25 mouse cellular contexts compared by ENCODE assay signal in genomic region chr11:62741186-62741585, GRCm38 (mm10). TPM values are rescaled to one million over a fixed set of nuclear protein-coding genes. Genes with fewer than 3 reads are reported as not detected.
DNase-seq lines count a peak whose midpoint lies in the region; ATAC-seq lines count a peak whose summit lies in the region.
"Had no signal": no experiment of that assay in that cellular context is flagged by ENCODE, and none has a peak within 500 bp of the region (broad histone marks: within the 10 kb centered on the region; RNA-seq: fewer than 3 reads in every experiment).

No protein-coding gene starts in this region.

- peaks cover 30% of the 10 kb centered on the region for H3K4me1 ChIP-seq in embryonic facial prominence, embryonic 10.5 days
- peaks cover 38% of the 10 kb centered on the region for H3K4me1 ChIP-seq in limb, embryonic 10.5 days
- no peaks in the 10 kb centered on the region for H3K4me1 ChIP-seq in forebrain, embryonic 14.5 days (ENCODE audit: control insufficient read depth, insufficient read depth, low read length)
- H3K4me1 ChIP-seq: heart, embryonic 12.5 days had no signal

- no peaks in the 10 kb centered on the region for H3K9me3 ChIP-seq in embryonic facial prominence, embryonic 10.5 days
- H3K9me3 ChIP-seq in limb, embryonic 10.5 days (replicated peaks): no peaks in the 10 kb centered on the region
- no peaks in the 10 kb centered on the region for H3K9me3 ChIP-seq in forebrain, embryonic 14.5 days (replicated peaks; ENCODE audit: control insufficient read depth, low read length)
- H3K9me3 ChIP-seq: forebrain, embryonic 13.5 days; heart, embryonic 12.5 days; hindbrain, embryonic 10.5 days had no signal

- no peaks in the 10 kb centered on the region for H3K36me3 ChIP-seq in embryonic facial prominence, embryonic 10.5 days (replicated peaks)
- H3K36me3 ChIP-seq in limb, embryonic 10.5 days: no peaks in the 10 kb centered on the region
- no peaks in the 10 kb centered on the region for H3K36me3 ChIP-seq in forebrain, embryonic 14.5 days (ENCODE audit: control insufficient read depth, insufficient read depth, low read length)
- H3K36me3 ChIP-seq: heart, embryonic 12.5 days; hindbrain, embryonic 10.5 days had no signal

- 89% methylated on average over 2 of the region's 2 CpGs for WGBS in embryonic facial prominence, embryonic 10.5 days
- 88% methylated on average over 2 of the region's 2 CpGs for WGBS in limb, embryonic 10.5 days
- 90% methylated on average over 2 of the region's 2 CpGs for WGBS in forebrain, embryonic 14.5 days

- peaks cover 4% of the 10 kb centered on the region; the same call in 1 of the 2 replicates for H3K27me3 ChIP-seq in embryonic facial prominence, embryonic 10.5 days (replicated peaks; ENCODE audit: low read depth, poor library complexity, severe bottlenecking)
- H3K27me3 ChIP-seq in limb, embryonic 10.5 days (ENCODE audit: low read depth, poor library complexity, severe bottlenecking): no peaks in the 10 kb centered on the region
- no peaks in the 10 kb centered on the region for H3K27me3 ChIP-seq in forebrain, embryonic 14.5 days (replicated peaks; ENCODE audit: control insufficient read depth, insufficient read depth, low read length)
- H3K27me3 ChIP-seq: forebrain, embryonic 13.5 days had no signal

- no peak overlapping the region for H3K4me3 ChIP-seq in embryonic facial prominence, embryonic 10.5 days
- no peak overlapping the region for H3K4me3 ChIP-seq in limb, embryonic 10.5 days
- H3K4me3 ChIP-seq in forebrain, embryonic 14.5 days (ENCODE audit: low read depth, low read length): no peak overlapping the region
- H3K4me3 ChIP-seq: forebrain, embryonic 13.5 days; heart, embryonic 12.5 days; hindbrain, embryonic 10.5 days had no signal

- peak overlapping the region; percentile 81; the same call in 1 of the 2 replicates for H3K27ac ChIP-seq in embryonic facial prominence, embryonic 10.5 days (replicated peaks)
- 0 out of 2 replicates have a peak overlapping the region, but pooled peaks have one; percentile 14 for H3K27ac ChIP-seq in limb, embryonic 10.5 days
- H3K27ac ChIP-seq in forebrain, embryonic 14.5 days (ENCODE audit: low read depth, low read length): no peak overlapping the region
- H3K27ac ChIP-seq: forebrain, embryonic 13.5 days; hindbrain, embryonic 10.5 days; hindbrain, embryonic 14.5 days had no signal

- peak; percentile 72 for ATAC-seq in CD4-positive, CD25-positive, alpha-beta regulatory T cell, adult 4 months
- no peak for ATAC-seq in forebrain, embryonic 14.5 days
- ATAC-seq: forebrain, embryonic 13.5 days; intestine, postnatal 0 days had no signal

- H3K4me2 ChIP-seq in forebrain, embryonic 14.5 days (ENCODE audit: low read length): no peak overlapping the region
- H3K4me2 ChIP-seq: forebrain, embryonic 13.5 days; heart, embryonic 12.5 days; hindbrain, embryonic 14.5 days had no signal

- no peak overlapping the region for H3K9ac ChIP-seq in forebrain, embryonic 14.5 days (ENCODE audit: low read length)
- H3K9ac ChIP-seq: forebrain, embryonic 13.5 days; heart, embryonic 12.5 days; hindbrain, embryonic 14.5 days had no signal

- peak; percentile 84 for DNase-seq in 416B (ENCODE audit: low read depth)
- no peak for DNase-seq in embryonic facial prominence, embryonic 10.5 days (ENCODE audit: low spot score)
- DNase-seq in limb, embryonic 10.5 days (ENCODE audit: low spot score): no peak
- DNase-seq in forebrain, embryonic 14.5 days (ENCODE audit: low spot score): no peak
- no peak for DNase-seq in frontal cortex, postnatal 25 days (ENCODE audit: low spot score in 2 of 2)
- no peak for DNase-seq in c-Kit-positive CD71-positive TER-119-positive erythroid progenitor cells, embryonic 14.5 days (ENCODE audit: low spot score)
- no peak for DNase-seq in gastrocnemius, postnatal 25 days
- DNase-seq: adrenal gland, adult 2 months; adrenal gland, postnatal 25 days; cerebellum, adult 2 months; cerebellum, postnatal 10 days had no signal

RNA-seq across cellular contexts. Expression of gene Zfp287, which starts 9.5 kb away (rescaled TPM):
- polyA plus RNA-seq in CD4-positive, CD25-positive, alpha-beta regulatory T cell, adult 4 months (2017; shearing (Covaris generic)): 10 to 100 TPM; 16.9 to 20.4 TPM
- polyA plus RNA-seq in embryonic facial prominence, embryonic 10.5 days (2016; fragmentation: Nextera tagmentation; extraction: Ambion mirVana): 13.0 and 14.3 TPM in 2 replicates
- 11.8 and 15.7 TPM in 2 replicates for polyA plus RNA-seq in limb, embryonic 10.5 days (2016; fragmentation: Nextera tagmentation; extraction: Ambion mirVana)
- polyA plus RNA-seq in forebrain, embryonic 14.5 days (2014; fragmentation: Nextera tagmentation; extraction: Ambion mirVana): 15.3 and 20.8 TPM in 2 replicates
- total RNA-seq in gastrocnemius, postnatal 25 days (2021): 1 to 10 TPM; 1.4 to 1.7 TPM
- total RNA-seq: MEL had no signal

RNA-seq across cellular contexts. Expression of gene Gm10428, which starts 11.7 kb away (rescaled TPM):
- not detected for polyA plus RNA-seq in CD4-positive, CD25-positive, alpha-beta regulatory T cell, adult 4 months (2017; shearing (Covaris generic))
- not detected in 2 replicates for polyA plus RNA-seq in embryonic facial prominence, embryonic 10.5 days (2016; fragmentation: Nextera tagmentation; extraction: Ambion mirVana)
- polyA plus RNA-seq in limb, embryonic 10.5 days (2016; fragmentation: Nextera tagmentation; extraction: Ambion mirVana): not detected in 2 replicates
- polyA plus RNA-seq in forebrain, embryonic 14.5 days (2014; fragmentation: Nextera tagmentation; extraction: Ambion mirVana): not detected in 2 replicates
- not detected for total RNA-seq in gastrocnemius, postnatal 25 days (2021)
- total RNA-seq: adrenal gland, adult 2 months; adrenal gland, postnatal 25 days; gastrocnemius, adult 8-10 months; heart, adult 8-10 months; heart, postnatal 25 days; MEL had no signal
- polyA plus RNA-seq: adrenal gland, adult 2 months; cerebellum, adult 2 months; cortical plate, adult 2 months; embryonic facial prominence, embryonic 14.5 days; forebrain, embryonic 13.5 days; gonadal fat pad, adult 2 months; heart, embryonic 12.5 days; heart, embryonic 16.5 days; hindbrain, embryonic 10.5 days; hindbrain, embryonic 14.5 days; intestine, postnatal 0 days had no signal

RNA-seq across cellular contexts. Expression of gene Zfp286, which starts 48.1 kb away (rescaled TPM):
- 1 to 10 TPM; 3.8 to 4.3 TPM for polyA plus RNA-seq in CD4-positive, CD25-positive, alpha-beta regulatory T cell, adult 4 months (2017; shearing (Covaris generic))
- 25.6 and 28.5 TPM in 2 replicates for polyA plus RNA-seq in embryonic facial prominence, embryonic 10.5 days (2016; fragmentation: Nextera tagmentation; extraction: Ambion mirVana)
- polyA plus RNA-seq in limb, embryonic 10.5 days (2016; fragmentation: Nextera tagmentation; extraction: Ambion mirVana): 22.4 and 29.8 TPM in 2 replicates
- polyA plus RNA-seq in forebrain, embryonic 14.5 days (2014; fragmentation: Nextera tagmentation; extraction: Ambion mirVana): 33.6 and 37.5 TPM in 2 replicates
- total RNA-seq in gastrocnemius, postnatal 25 days (2021): 1 to 10 TPM in 1 of 2 experiments, under 1 TPM in 1; 0.95 to 1.1 TPM
- total RNA-seq: MEL had no signal
